Mouse (Mus musculus): ENCODE measurements around the gene Mipep. TPM values are rescaled to one million over a fixed set of nuclear protein-coding genes. Genes with fewer than 3 reads are reported as not detected.

The Mipep gene
- polyA plus RNA-seq, 1 experiment from 2014 or later = 24.2 TPM

Other genes starting within 250 kb of the Mipep start
- 55.1 and 64.4 TPM in 2 replicates for gene Spata13, start 150.6 kb upstream of the Mipep start, polyA plus RNA-seq (2015; fragmentation: Nextera tagmentation; extraction: Ambion mirVana)
- 0.48 and 0.57 TPM in 2 replicates for gene C1qtnf9, start 16.4 kb upstream of the Mipep start, polyA plus RNA-seq (2015; fragmentation: Nextera tagmentation; extraction: Ambion mirVana)